Mouse (Mus musculus) liver, adult 2 months (tissue): ENCODE measurements around the gene Auts2.

Experiments
- CTCF ChIP-seq: fragments of 200-500 bp; IDR thresholded peaks from 2 replicates; pipeline ENCODE4 v1.5.1; 2011; ENCODE audit warnings: low read depth, low read length, control low read depth
- POLR2A ChIP-seq: fragments of 200-500 bp; IDR thresholded peaks from 2 replicates; pipeline ENCODE4 v1.6.1; 2011; ENCODE audit warnings: low read length, control low read depth; ENCODE audit not compliant: insufficient read depth; ENCODE audit errors: extremely low read depth

- TF ChIP-seq CTCF (no peak), POLR2A (no peak)
Measured at GRCm38 (mm10) chr5:131732631-131733323, 810.4 kb downstream of the Auts2 start.
